Mouse (Mus musculus): Measurements from ENCODE around the gene Copz1. TPM values are rescaled to one million over a fixed set of nuclear protein-coding genes. Genes with fewer than 3 reads are reported as not detected.

Copz1 gene
- total RNA-seq, 1 experiment from 2014 or later = 125 TPM

GRCm38 (mm10) chr15:103339166-103339960 lies 66.8 kb downstream of the Copz1 start:
- DNase-seq = no peak

GRCm38 (mm10) chr15:103339961-103340337 lies 67.4 kb downstream of the Copz1 start, which contains the start of gene Zfp385a:
Gene Zfp385a, minus strand, starts transcription at chr15:103340093.
- peak; percentile 59 for DNase-seq

GRCm38 (mm10) chr15:103340786-103341185 lies 68.3 kb downstream of the Copz1 start:
- no peak for DNase-seq

- no peak for DNase-seq
These were observed 69.0 kb downstream of the Copz1 start for GRCm38 (mm10) chr15:103341547-103341946.

- DNase-seq = peak; percentile 89
These were observed 69.9 kb downstream of the Copz1 start for GRCm38 (mm10) chr15:103342415-103342814.

- DNase-seq = no peak
These were observed 70.5 kb downstream of the Copz1 start for GRCm38 (mm10) chr15:103343008-103343407.

- DNase-seq = no peak
These were observed 71.0 kb downstream of the Copz1 start for GRCm38 (mm10) chr15:103343556-103343955.

- DNase-seq = no peak
These were observed 73.3 kb downstream of the Copz1 start for GRCm38 (mm10) chr15:103345789-103346188.

GRCm38 (mm10) chr15:103347275-103347684 lies 74.8 kb downstream of the Copz1 start:
- DNase-seq = peak; percentile 83

Small RNA genes lying within 50 kb of the gene (microRNA-seq; reads per million reads assigned to microRNA genes)
- 182 to 285 reads per million in 2 experiments for gene Mir148b

Other genes starting within 250 kb of the Copz1 start
- gene Smug1, start 105.6 kb upstream of the Copz1 start, total RNA-seq (2021) = 10.9 and 17.6 TPM in 2 replicates
- gene Cbx5, start 32.9 kb upstream of the Copz1 start, total RNA-seq (2021) = 73.0 and 73.8 TPM in 2 replicates
- gene Hnrnpa1, start 32.3 kb upstream of the Copz1 start, total RNA-seq (2021) = 273 and 322 TPM in 2 replicates
- 1.0 and 4.7 TPM in 2 replicates for gene Nfe2, start 14.3 kb upstream of the Copz1 start, total RNA-seq (2021)
- gene Gpr84, start 37.9 kb downstream of the Copz1 start, total RNA-seq (2021) = not detected in 2 replicates
- 18.7 and 19.9 TPM in 2 replicates for gene Zfp385a, start 67.4 kb downstream of the Copz1 start, total RNA-seq (2021)
- 34.9 and 37.7 TPM in 2 replicates for gene Itga5, start 94.0 kb downstream of the Copz1 start, total RNA-seq (2021)
- gene Gtsf1, start 157.8 kb downstream of the Copz1 start, total RNA-seq (2021) = not detected in 2 replicates
- not detected in 2 replicates for gene Gtsf2, start 175.8 kb downstream of the Copz1 start, total RNA-seq (2021)
- 3.7 and 12.1 TPM in 2 replicates for gene Nckap1l, start 181.1 kb downstream of the Copz1 start, total RNA-seq (2021)
- gene Pde1b, start 230.3 kb downstream of the Copz1 start, total RNA-seq (2021) = 5.2 and 8.1 TPM in 2 replicates

All from adrenal gland, postnatal 14 days (tissue).